Mouse (Mus musculus) heart, embryonic 16.5 days (tissue): ENCODE data around the gene Eef1akmt2. TPM values are rescaled to one million over a fixed set of nuclear protein-coding genes. Genes with fewer than 3 reads are reported as not detected.

Experiments
- ATAC-seq: fragments of 200-750 bp; cut with Nextera tagmentation; replicated peaks from 2 replicates; pipeline ENCODE4 v1.8.0; 2017; ENCODE audit warnings: moderate number of reproducible peaks; ENCODE audit not compliant: insufficient read depth, low FRiP score; ENCODE audit errors: extremely low read depth
- H3K27ac ChIP-seq: fragments of 300-500 bp; sonication (generic); 2 replicates; pipeline ENCODE4 v1.5.1; 2014; ENCODE audit warnings: mild to moderate bottlenecking, low read length, control low read depth, moderate library complexity
- H3K27me3 ChIP-seq: fragments of 300-500 bp; sonication (generic); 2 replicates; pipeline ENCODE4 v1.6.1; 2014; ENCODE audit warnings: low read length, mixed read lengths; ENCODE audit not compliant: control insufficient read depth, insufficient read depth
- H3K36me3 ChIP-seq: fragments of 300-500 bp; sonication (generic); 2 replicates; pipeline ENCODE4 v1.6.1; 2014; ENCODE audit not compliant: control insufficient read depth, insufficient read depth
- H3K4me1 ChIP-seq: fragments of 300-500 bp; sonication (generic); 2 replicates; pipeline ENCODE4 v1.6.1; 2014; ENCODE audit warnings: low read length, mixed read lengths; ENCODE audit not compliant: control insufficient read depth, insufficient read depth
- H3K4me2 ChIP-seq: fragments of 300-500 bp; sonication (generic); 2 replicates; pipeline ENCODE4 v1.6.1; 2014; ENCODE audit warnings: low read depth, mild to moderate bottlenecking, control low read depth, low read length
- H3K4me3 ChIP-seq: fragments of 300-500 bp; sonication (generic); 2 replicates; pipeline ENCODE4 v1.5.1; 2014; ENCODE audit warnings: mild to moderate bottlenecking, control low read depth, low read length
- H3K9ac ChIP-seq: fragments of 300-500 bp; sonication (generic); 2 replicates; pipeline ENCODE4 v1.6.1; 2014; ENCODE audit warnings: low read length, control low read depth
- H3K9me3 ChIP-seq: fragments of 300-500 bp; sonication (generic); replicated peaks from 2 replicates; pipeline ENCODE4 v1.6.1; 2016; ENCODE audit warnings: low read length; ENCODE audit not compliant: control insufficient read depth
- WGBS: fragments of 180-500 bp; shearing (Covaris S2); extraction: QIAGEN DNeasy Blood & Tissue Kit; methylation state at CpG from one replicate; pipeline ENCODE4 v1.1.7; 2014; 5-methylcytosine and 5-hydroxymethylcytosine counted together
- polyA plus RNA-seq: library from polyadenylated mRNA; unstranded; fragments of >200 nt; fragmentation: Nextera tagmentation; extraction: Ambion mirVana; gene quantifications from 2 replicates; pipeline ENCODE4 v1.2.1, GENCODE M21; 2015

The Eef1akmt2 gene
- polyA plus RNA-seq, 1 experiment from 2014 or later = 43.0 TPM

DNA sequence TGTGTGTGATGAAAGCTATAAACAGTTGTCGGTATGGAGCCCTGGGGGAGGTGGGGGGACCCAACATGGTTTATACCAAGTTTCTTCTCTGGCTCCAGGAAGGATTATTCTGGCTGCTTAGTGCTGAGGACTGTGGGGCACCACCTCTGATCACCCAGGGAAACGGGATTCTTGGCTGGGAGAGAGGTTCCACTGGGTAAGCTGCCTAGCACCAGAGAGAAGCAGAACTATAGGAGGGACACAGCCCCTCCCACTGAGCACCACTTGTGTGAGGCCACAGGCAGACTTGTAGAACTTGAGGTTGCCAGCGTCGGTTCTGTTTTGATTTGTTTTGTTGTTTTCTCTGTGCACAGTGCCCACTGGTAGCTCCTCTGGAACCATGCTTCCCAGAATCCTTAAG lies 1.5 kb upstream of the Eef1akmt2 start:
- no peak overlapping the region for H3K4me2 ChIP-seq
- no peaks in the 10 kb centered on the region for H3K9me3 ChIP-seq
- no peak for ATAC-seq
- H3K36me3 ChIP-seq = peaks cover 9% of the 10 kb centered on the region; the same call in 1 of the 2 replicates
- no peak overlapping the region for H3K9ac ChIP-seq
- H3K27me3 ChIP-seq = no peaks in the 10 kb centered on the region
- 67% methylated on average over 4 of the region's 4 CpGs for WGBS
- H3K27ac ChIP-seq = no peak overlapping the region
- peaks cover 8% of the 10 kb centered on the region for H3K4me1 ChIP-seq
- H3K4me3 ChIP-seq = no peak overlapping the region

DNA sequence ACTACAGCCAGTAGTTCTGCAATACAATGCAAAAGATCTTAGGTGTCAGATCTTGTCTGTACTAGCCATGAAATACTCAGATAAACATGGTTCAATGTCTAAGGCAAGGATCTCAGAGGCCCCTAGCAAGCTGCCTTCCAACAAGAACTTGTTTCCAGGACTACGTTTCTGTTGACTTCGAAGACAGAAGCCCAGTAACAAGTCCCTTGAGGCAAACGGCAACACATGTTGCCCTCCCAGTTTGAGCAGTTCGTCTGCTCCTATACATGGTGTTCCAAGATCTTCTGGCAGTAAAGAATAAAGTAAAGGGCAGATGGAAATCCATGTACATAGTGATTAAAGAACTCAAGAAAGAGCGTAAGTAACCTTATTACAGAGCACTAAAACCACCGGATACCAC lies 888 bp upstream of the Eef1akmt2 start:
- H3K27ac ChIP-seq = no peak overlapping the region

DNA sequence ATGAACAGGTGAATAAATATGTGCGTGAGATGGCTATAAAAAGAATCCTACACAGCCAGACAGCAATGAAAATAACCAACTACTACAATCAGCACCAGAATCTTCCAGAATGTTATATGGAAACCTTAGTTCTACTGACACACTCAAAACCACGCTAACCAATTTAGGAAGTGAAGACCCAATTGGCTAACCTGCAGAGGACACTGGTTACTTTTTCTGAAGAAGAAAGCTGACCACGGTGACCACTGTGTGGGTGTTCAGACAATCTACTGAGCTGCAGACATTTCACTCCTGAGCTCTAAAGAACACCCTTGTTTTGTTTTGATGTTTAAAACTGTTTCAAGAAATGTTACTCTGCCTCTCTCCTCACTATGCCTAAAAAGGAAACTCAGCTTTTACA lies 9.3 kb downstream of the Eef1akmt2 start:
- 88% methylated on average over 3 of the region's 3 CpGs for WGBS
- peaks cover 3% of the 10 kb centered on the region; the same call in 1 of the 2 replicates for H3K36me3 ChIP-seq

More for the DNA sequence above, 888 bp upstream of the Eef1akmt2 start:
- Histone ChIP-seq H3K9me3 (no peaks in the 10 kb centered on the region), H3K4me1 (peaks cover 8% of the 10 kb centered on the region), H3K27me3 (no peaks in the 10 kb centered on the region), H3K4me3 (no peak overlapping the region), H3K9ac (no peak overlapping the region), H3K36me3 (peaks cover 15% of the 10 kb centered on the region; the same call in 1 of the 2 replicates), H3K4me2 (no peak overlapping the region)
- ATAC-seq = no peak
- 86% methylated on average over 6 of the region's 6 CpGs for WGBS

DNA sequence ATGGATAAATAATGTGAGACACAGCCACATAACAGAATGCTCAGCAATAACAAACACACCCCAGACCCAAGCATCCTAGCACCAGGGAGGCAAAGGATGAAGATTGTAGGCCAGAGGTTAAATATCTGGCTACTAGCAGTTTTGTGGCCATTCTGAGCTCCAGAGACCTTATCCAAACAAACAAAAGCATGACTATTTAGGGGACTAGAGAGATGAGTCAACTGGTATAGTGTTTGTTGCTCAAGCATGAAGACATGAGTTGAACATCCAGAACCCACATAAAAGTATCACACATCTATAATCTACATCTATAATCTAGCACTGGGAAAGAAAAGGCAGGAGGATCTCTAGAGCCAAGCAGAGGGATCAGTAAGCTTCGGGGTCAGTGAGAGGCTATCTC lies 10.0 kb downstream of the Eef1akmt2 start:
- Histone ChIP-seq H3K4me1 (peaks cover 3% of the 10 kb centered on the region), H3K9me3 (no peaks in the 10 kb centered on the region), H3K27me3 (no peaks in the 10 kb centered on the region), H3K9ac (no peak overlapping the region), H3K27ac (no peak overlapping the region), H3K36me3 (peaks cover under 1% of the 10 kb centered on the region; the same call in 1 of the 2 replicates), H3K4me3 (no peak overlapping the region), H3K4me2 (no peak overlapping the region)
- 94% methylated on average over 1 of the region's 1 CpGs for WGBS
- no peak for ATAC-seq

More for the DNA sequence above, 9.3 kb downstream of the Eef1akmt2 start:
- ATAC-seq = no peak
- Histone ChIP-seq H3K4me3 (no peak overlapping the region), H3K4me1 (peaks cover 3% of the 10 kb centered on the region), H3K27ac (no peak overlapping the region), H3K9ac (no peak overlapping the region), H3K9me3 (no peaks in the 10 kb centered on the region), H3K27me3 (no peaks in the 10 kb centered on the region), H3K4me2 (no peak overlapping the region)

DNA sequence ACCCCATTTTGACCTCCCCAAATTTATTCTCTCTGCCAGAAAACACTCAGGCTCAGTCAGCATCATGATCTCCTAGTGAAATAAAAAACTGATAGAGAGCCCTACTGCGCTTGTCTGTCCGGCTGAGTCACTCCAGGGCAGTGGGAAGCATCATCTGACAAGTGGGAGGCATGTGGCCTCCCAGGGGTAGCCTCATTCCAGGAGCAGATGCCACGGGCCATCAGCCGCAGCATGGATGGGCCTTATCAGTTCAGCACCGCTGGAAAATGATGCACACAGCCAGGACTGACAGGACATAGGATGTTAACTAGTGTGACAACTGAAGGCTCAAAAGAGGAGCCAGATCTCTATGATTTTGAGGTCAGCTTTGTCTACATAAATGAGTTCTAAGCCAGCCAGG lies 11.2 kb downstream of the Eef1akmt2 start:
- H3K4me3 ChIP-seq = no peak overlapping the region
- H3K4me2 ChIP-seq = no peak overlapping the region
- no peaks in the 10 kb centered on the region for H3K9me3 ChIP-seq
- H3K27me3 ChIP-seq = no peaks in the 10 kb centered on the region
- peaks cover 3% of the 10 kb centered on the region for H3K4me1 ChIP-seq
- no peak overlapping the region for H3K27ac ChIP-seq
- H3K36me3 ChIP-seq = no peaks in the 10 kb centered on the region; the same call in 1 of the 2 replicates
- 31% methylated on average over 5 of the region's 5 CpGs for WGBS
- ATAC-seq = no peak
- no peak overlapping the region for H3K9ac ChIP-seq

DNA sequence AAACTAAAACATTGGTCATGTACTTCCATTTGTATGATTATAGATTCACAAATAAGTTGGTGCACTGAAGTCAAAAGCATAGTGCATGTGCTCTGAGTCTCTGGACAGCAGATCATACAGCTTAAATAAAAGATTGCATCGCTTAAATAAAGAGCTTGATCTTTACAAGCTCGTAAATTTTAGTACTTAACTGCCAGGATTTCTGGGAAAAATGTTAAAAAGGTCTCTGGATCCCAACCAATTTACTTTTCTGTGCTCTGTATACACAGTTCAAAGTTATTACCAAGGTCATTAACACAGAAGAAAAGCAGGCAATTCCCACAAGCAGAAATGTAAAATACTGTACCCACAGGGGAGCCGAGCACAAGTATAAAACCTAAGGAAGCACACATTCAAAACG lies 21.5 kb downstream of the Eef1akmt2 start:
- no peak for ATAC-seq
- no peak overlapping the region for H3K4me3 ChIP-seq
- WGBS = 83% methylated on average over 4 of the region's 4 CpGs
- no peaks in the 10 kb centered on the region for H3K4me1 ChIP-seq
- H3K4me2 ChIP-seq = no peak overlapping the region
- H3K27ac ChIP-seq = no peak overlapping the region
- H3K27me3 ChIP-seq = no peaks in the 10 kb centered on the region
- no peak overlapping the region for H3K9ac ChIP-seq
- no peaks in the 10 kb centered on the region for H3K9me3 ChIP-seq
- H3K36me3 ChIP-seq = peaks cover 28% of the 10 kb centered on the region

DNA sequence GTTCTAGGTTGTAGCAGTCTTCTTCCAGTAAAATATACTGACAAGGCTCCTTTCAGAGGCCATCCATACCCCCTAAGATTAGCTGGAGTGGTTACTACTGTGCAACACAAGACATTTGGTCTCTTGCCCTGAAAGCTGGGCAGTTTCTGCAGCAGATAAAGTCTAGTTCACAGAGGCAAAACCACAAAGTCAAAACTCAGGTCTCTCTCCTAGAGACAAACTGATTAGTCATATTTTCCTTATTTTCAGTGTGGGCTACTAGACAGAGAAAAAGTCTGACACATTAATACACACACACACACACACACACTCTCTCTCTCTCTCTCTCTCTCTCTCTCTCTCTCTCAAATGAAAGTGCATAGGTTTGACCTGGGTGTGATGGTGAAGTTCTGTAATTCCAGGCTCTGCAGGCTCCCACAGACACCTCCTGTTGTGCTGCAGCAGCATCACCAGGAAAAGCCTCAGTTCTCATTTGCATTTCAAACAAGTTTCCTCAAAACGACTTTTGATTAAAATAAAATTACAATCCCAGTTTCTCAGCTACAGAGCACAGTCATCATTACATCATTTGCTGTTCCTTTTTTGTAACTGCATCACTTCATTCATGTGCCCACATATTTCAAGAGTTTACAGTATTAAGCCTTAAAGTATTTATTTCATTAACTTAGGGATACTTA lies 28.0 kb downstream of the Eef1akmt2 start:
- H3K27ac ChIP-seq = no peak overlapping the region
- H3K4me3 ChIP-seq = no peak overlapping the region
- no peaks in the 10 kb centered on the region for H3K27me3 ChIP-seq
- ATAC-seq = no peak
- H3K9me3 ChIP-seq = no peaks in the 10 kb centered on the region
- no peak overlapping the region for H3K4me2 ChIP-seq
- H3K4me1 ChIP-seq = no peaks in the 10 kb centered on the region
- peaks cover 12% of the 10 kb centered on the region for H3K36me3 ChIP-seq
- H3K9ac ChIP-seq = no peak overlapping the region
- 6% methylated on average over 1 of the region's 1 CpGs for WGBS

DNA sequence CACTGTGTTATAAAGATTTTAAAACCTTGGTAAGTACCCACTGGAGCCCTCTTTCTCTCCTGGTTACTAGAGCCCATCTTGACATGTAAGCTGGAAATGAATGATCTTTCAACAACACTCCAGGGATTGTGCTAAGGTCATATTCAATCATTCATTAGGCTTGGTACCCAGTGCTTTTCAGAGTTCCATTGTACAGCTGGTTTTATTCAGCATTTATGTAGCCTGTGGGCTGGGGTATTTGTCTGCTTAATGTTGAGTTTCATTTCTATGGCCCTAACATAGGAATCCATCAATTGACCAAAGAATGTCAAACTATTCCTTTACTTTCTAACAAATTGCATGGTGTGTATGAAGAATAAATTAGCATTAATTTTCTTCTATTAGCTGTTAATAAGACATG lies 28.6 kb downstream of the Eef1akmt2 start:
- Histone ChIP-seq H3K36me3 (peaks cover 12% of the 10 kb centered on the region), H3K4me2 (no peak overlapping the region), H3K4me3 (no peak overlapping the region), H3K27me3 (no peaks in the 10 kb centered on the region), H3K27ac (no peak overlapping the region), H3K9ac (no peak overlapping the region), H3K9me3 (no peaks in the 10 kb centered on the region), H3K4me1 (no peaks in the 10 kb centered on the region)
- no peak for ATAC-seq

DNA sequence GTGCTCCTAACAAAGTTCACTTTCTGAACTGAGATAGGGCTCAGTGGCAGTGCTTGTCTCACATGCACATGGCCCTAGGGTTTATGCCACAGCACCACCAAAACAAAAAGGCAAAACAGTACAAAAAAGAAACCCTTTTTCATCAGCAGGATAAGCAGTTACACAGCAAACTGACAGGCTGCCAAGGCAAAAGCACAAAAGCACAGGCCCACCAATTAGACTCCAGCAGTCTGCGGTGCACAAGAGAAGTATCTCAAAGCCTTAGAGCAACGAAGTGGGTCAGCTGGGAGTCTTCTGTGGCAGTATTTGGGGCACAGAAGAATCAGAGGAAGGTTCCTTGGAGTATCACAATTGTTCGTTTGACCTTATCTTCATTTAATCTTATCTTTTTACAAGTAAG lies 31.8 kb downstream of the Eef1akmt2 start:
- H3K4me1 ChIP-seq = no peaks in the 10 kb centered on the region
- H3K9me3 ChIP-seq = no peaks in the 10 kb centered on the region
- H3K27ac ChIP-seq = no peak overlapping the region
- 77% methylated on average over 3 of the region's 3 CpGs for WGBS
- H3K36me3 ChIP-seq = peaks cover 4% of the 10 kb centered on the region; the same call in 1 of the 2 replicates
- no peak for ATAC-seq
- H3K27me3 ChIP-seq = no peaks in the 10 kb centered on the region
- no peak overlapping the region for H3K9ac ChIP-seq
- H3K4me3 ChIP-seq = no peak overlapping the region
- H3K4me2 ChIP-seq = no peak overlapping the region
